Mouse (Mus musculus) cerebellum, adult 9-11 months (tissue): ENCODE data around the gene Ankrd40.
A peak's percentile ranks its signal among the peaks of the same experiment; 100 is the strongest.

Source experiments
- DNase-seq: peaks from one replicate; pipeline ENCODE4 v3.0.0; 2022

Ankrd40 gene

GRCm38 (mm10) chr11:94359168-94359567 is 31.4 kb downstream of the Ankrd40 start:
- DNase-seq, result no peak

DNA sequence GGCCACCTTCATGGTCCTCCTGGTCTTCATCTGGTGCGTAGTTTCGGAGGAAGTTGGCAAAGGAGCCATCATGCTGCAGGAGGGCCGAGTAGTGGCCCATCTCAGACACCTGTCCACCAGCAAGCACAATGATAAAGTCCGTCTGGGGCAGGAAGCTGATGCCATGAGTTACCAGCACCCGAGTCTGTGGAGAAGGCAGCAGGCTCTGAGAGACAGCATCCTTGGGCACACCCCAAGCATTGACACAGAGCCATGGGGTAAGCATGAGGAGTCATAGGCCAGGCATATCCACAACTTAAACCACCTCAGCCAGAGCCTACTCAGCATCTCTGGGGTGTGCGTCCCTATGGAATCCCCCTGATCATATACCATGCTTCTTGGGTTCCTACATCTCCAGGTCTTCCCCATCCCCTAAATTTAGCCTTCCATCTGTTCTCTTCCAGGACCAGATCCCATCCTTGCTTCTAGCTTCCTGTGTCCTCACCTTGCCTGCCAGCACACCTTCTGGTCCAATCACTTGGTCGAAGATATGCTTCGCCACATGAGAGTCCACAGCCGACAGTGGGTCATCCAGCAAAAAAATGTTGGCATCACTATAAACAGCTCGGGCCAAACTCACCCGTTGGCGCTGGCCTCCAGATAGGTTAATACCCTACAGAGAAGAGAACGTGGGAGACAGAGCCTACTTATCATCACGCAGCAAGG is 33.5 kb downstream of the Ankrd40 start:
- DNase-seq, result peak; percentile 91

DNA sequence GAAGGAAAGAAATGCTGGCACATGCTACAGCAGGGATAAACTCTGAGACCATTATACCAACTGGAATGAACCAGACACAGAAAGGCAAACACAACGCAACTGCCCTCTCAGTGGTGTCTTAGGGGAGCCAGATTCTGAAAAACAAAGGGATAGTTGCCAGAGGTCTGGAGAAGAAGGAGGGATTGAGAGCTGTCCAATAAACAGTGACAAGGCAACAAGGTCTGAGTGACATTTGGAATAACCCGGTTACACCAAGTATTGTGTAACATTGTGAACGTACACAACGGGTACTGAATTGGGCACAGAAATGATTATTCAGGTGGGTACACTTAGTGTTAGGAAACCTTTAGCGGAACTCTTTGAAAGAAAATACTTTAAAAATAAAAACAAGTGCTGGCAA is 34.3 kb downstream of the Ankrd40 start:
- DNase-seq, result no peak

- peak; percentile 57 for DNase-seq
These were observed 35.9 kb downstream of the Ankrd40 start for GRCm38 (mm10) chr11:94363690-94364089.

DNA sequence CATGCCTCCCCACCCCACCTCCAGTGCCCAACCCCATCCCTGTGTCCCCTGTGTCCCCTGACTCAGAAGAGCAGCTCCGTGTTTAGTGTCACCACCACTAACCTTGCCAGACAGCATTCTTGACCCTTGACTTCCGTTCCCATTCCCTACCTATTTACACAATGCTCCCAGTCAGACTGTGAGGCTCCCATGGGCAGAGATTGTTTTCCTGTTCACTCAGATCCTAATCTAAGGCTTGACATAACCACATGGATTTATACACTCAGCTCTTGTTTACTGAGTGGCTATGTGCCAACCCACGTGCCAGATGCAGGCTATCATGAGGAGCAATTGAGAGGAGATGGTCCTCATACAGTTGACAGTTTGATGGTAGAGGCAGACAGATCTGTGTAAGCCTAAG is 37.5 kb downstream of the Ankrd40 start:
- DNase-seq, result no peak

DNA sequence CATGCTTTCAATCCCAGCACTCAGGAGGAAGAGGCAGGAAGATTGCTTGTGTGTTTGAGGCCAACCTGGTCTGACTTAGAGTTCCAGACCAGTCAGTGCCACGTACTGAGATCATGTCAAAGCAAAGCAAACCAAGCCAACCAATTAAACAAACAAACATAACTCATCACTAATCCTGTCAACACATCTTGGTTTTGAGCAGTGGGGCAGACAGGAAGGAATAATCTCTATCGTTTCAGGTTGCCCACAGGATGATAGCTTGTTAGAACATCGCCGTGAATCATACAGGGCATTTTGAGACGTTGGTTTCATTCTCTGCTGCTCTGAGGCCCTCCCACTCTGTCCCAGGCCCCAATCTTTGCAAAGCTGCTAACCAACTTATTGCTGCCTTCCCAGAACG is 42.2 kb downstream of the Ankrd40 start:
- no peak for DNase-seq

- DNase-seq, result no peak
These were observed 43.0 kb downstream of the Ankrd40 start for GRCm38 (mm10) chr11:94370809-94371208.

DNA sequence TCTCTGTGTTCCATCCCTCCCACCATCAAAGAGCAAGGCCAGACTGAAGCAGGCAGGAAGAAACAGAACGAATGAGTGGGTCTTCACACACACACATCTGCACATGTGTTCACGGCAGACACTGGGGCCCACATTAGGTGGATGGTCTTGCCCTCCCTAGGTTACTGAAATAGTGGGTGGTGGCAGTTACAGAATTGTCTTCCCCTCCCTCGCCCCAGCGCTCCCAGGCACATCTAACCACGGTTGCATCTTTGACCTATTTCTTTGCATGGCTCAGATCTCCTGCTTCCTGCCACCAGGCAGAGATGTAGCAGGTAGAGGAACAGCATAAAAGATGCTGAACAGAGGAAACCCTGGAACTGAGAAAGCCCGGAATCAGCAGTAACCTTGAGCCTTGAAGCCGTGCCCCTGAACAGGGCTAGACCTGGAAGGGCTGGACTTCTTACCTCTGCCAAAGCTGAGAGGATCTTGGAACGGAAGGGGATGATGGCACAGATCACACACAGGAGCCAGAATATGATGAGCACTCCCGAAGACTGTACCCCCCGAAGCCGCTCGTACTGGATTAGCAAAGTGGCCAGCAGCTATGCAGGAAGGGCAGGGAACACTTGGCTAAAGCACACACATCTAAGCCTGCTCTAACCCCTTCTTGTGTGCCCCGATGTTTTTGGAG is 46.6 kb downstream of the Ankrd40 start:
- DNase-seq, result peak; percentile 56

DNA sequence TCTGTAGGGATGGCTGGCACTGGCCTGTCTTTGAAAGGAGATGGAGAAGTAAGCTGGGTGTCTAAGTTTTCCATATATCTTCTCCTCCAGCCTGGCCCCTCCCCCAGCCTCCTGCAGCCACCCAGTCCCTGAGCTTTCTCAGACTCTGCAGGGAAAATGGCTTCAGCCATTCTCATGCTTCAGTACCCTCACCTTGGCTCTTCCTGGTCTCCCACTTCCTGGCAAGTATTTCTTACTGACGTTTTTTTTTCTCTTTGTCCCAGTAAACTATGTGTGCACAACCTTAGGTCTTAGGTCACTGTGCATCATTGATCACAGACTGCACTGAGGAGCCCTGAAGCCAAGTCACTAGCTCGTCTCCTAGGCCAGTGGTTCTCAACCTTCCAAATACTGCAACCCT is 51.3 kb downstream of the Ankrd40 start:
- no peak for DNase-seq

DNA sequence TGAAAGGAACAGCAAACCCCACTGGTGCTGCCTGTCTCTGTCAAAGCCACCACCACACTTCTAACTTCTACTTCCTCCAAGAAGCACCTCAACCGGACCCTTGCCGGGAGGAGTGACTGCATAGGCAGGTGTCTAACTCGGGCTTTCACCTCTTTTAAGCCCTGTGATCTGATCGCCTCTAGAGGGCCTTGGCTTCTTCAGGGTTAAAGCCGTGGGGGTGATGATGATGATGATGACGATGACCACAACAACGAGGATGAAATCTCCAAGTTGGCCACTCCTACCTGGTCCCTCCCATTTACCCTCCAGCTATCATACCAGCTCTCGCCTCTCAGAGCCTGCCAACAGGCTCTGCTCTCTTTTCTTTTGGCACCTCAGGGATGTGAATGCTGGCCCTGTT is 51.9 kb downstream of the Ankrd40 start:
- no peak for DNase-seq

DNA sequence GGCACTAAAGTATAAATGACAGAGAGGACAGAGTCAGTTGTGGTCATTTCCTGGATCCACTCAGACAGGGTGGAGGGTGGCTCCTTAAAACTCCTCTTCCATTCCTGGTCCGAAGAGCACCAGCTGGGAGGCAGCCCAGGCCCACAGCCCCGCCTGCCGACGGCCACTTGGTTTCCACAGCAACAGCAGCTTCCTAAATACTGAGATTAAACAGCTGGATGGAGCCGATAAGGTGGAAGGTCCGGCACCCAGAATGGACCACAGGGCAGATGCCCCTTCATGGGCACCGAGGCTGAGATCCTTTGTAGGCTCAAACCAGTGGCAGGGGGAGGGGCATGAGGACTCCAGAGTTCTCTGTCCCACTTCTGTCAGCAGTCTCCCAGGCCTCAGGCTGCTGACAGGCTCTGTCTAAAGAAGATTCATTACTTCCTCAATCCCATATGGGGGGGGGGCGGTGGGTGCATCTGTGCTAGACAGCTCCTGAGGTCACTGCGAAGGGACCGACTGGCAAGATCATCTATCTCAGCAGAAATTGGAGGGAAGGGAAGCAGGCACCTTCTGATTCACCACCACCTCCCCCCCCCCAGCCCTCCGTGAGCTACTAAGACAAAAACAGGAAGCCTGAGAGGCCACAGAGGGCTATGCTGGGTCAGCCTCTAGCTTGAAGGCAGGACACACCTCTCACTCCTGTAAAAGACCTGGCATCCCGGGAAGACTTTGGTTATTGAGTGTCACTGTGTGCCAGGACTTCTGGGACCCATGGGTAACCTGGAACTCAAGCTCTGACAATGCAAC is 58.4 kb downstream of the Ankrd40 start:
- DNase-seq, result no peak

DNA sequence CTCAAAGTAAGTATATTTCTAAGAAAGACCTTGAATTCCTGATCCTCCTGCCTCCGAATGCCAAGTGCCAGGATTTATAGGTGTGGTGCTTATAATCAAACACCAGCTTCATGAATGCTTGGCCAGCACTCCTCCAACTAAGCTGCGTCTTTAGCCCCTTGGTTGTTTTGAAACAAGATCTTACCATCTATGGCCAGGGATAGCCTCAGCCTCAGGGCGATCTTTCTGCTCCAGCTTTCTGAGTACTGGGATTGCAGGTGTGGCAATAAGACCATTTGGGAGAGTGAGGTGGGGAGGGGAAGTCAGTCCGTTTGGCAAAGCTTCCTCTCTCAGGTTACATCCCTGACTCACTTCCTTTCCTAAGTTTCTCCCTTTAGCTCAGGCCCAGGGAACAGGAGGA is 60.0 kb downstream of the Ankrd40 start:
- no peak for DNase-seq

DNA sequence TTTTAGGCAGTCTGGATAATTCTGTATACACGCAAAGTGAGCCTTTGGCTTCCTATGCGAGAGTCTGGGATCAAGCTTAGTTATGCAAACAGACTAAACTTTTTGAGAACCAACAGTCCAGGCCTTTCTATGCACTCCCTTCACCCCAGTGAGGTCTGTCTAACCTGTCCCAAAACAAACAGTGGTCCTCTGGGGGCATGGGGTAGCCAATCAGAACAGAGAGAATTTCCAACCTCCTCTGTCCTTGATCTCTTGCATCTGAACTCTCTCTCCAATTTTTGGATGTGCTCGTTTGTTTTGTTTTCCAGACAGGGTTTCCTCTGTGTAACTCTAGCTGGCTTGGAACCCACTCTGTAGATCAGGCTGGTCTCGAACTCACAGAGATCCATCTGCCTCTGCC is 61.2 kb downstream of the Ankrd40 start:
- no peak for DNase-seq

DNA sequence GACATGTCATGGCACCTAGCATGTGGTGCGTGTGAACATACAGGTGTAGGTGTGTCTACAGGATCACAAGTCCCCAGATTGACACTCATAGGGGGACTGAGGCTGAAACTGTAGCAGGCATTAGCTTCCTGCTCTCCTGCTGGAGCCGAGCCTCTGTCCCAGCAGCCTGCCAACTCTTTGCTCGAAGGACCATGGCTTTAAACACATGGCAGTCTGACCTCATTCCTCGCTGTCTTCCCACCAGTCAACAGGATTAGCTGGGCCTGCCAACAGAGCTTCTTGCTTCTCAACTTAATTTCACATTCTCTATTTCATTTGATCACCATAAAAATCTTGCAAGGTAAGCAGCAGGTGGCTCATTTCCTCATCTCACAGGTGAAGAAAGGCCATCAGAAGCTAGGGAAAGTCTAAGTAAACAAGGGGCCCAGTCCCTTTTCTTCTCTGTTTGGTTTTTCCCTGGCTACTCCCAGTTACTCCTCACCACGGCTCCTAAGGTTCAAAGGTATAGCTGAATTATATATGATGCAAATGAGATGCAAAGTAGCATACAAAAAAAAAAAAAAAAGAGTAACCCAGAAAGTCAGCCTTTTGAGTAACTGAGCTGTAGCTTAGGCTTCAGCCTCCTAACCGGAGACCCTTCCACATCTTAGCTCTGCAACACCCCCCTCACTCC is 62.1 kb downstream of the Ankrd40 start:
- DNase-seq, result peak; percentile 84

GRCm38 (mm10) chr11:94390825-94391224 is 63.0 kb downstream of the Ankrd40 start:
- DNase-seq, result no peak
